Mouse (Mus musculus) liver, adult 2 months (tissue): ENCODE results near the gene Nucks1.

Experiments used
- CTCF ChIP-seq: fragments of 200-500 bp; IDR thresholded peaks from 2 replicates; pipeline ENCODE4 v1.5.1; 2011; ENCODE audit warnings: low read depth, low read length, control low read depth
- POLR2A ChIP-seq: fragments of 200-500 bp; IDR thresholded peaks from 2 replicates; pipeline ENCODE4 v1.6.1; 2011; ENCODE audit warnings: low read length, control low read depth; ENCODE audit not compliant: insufficient read depth; ENCODE audit errors: extremely low read depth

DNA sequence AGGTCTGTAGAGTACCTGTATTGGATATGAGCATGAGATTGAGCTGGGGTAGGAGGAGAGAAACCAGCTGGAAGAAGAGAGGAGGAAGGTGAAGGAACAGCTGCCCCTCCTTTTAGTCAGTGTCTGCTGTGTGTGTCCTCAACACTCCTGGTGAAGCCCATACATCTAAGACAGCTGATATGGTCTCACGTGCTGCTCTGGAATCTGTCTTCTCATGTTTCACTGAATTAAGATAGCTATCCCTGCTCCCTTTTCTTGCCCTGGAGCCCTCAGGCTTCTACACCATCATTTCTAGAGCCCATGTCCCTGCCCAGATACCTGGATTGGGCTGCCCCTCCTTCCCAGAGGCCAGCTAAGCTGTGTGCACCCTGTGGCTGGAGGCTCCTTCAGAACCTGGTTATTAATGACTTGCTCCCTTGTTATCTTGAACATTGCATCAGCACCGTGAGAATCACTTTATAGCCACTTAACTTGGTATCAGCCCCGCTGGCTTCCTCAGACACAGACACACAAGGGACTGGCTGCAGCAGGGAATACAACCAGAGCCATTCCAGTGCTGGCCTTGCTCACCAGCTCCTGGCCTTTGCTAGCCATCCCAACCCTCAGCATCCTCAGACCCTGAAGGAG is 44.9 kb downstream of the Nucks1 start:
- TF ChIP-seq CTCF (no peak), POLR2A (no peak)
